Mouse (Mus musculus): ENCODE results near the gene Apbb2.

DNA sequence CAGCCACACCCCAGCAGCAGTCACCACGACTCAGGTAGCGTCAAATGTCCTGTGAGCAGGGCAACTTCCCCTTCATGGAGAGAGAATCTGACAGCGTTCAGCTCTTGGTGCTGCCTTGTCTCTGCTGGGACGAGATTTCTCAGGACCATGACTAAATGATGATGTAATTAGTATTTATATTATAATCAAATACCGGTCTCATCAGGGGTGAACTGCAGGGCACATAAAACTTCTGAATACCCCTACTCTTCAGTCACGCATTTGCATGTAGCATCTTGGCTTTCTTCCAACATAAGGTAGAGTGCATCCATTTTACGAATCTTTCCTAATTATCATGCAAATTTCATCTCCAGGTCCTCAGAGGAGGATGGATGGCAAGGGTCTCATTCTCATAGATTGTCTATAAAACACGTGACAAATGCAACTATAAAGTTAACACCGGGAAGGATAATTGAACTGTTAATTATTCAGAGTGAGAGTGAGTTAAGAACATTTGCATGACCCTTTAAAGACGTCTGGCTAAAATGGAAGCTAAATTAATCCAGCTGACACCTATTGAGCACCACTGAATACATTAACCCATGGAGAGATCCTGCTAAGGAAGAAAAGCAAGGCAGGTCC lies 17.0 kb upstream of the Apbb2 start:
- no peak for TF ChIP-seq CTCF (IDR thresholded peaks at IDR 0.05; ENCODE audit: low read depth)
- no peak for TF ChIP-seq EP300 (IDR thresholded peaks at IDR 0.05; ENCODE audit: low read depth)

Measured in liver, postnatal 0 days (tissue).